Mouse (Mus musculus): ENCODE measurements around the gene Nol9. TPM values are rescaled to one million over a fixed set of nuclear protein-coding genes. Genes with fewer than 3 reads are reported as not detected.

Nol9 gene
- polyA plus RNA-seq, 1 experiment, result 8.0 TPM

GRCm38 (mm10) chr4:152086505-152087210, 47.5 kb downstream of the Nol9 start:
- Histone ChIP-seq H3K4me3 (ENCODE audit: control insufficient read depth, low read depth, low read length) (peak overlapping the region; percentile 86), H3K4me1 (ENCODE audit: control insufficient read depth, insufficient read depth, low read length) (peaks cover 31% of the 10 kb centered on the region), H3K36me3 (ENCODE audit: control insufficient read depth, insufficient read depth, low read length) (no peaks in the 10 kb centered on the region), H3K27me3 (ENCODE audit: control insufficient read depth, insufficient read depth, low read length) (no peaks in the 10 kb centered on the region), H3K27ac (ENCODE audit: control insufficient read depth, insufficient read depth, low read depth, low read length) (peak overlapping the region; percentile 56)
- no peak for TF ChIP-seq CTCF (IDR thresholded peaks at IDR 0.05; ENCODE audit: control insufficient read depth, insufficient read depth, insufficient replicate concordance, low read depth, low read length)
- TF ChIP-seq POLR2A (IDR thresholded peaks at IDR 0.05; ENCODE audit: control insufficient read depth, low read depth, low read length), result peak; percentile 44; the same call in 1 of the 2 replicates

GRCm38 (mm10) chr4:152087211-152088081, 48.3 kb downstream of the Nol9 start:
- TF ChIP-seq POLR2A (IDR thresholded peaks at IDR 0.05; ENCODE audit: control insufficient read depth, low read depth, low read length) (no peak), CTCF (IDR thresholded peaks at IDR 0.05; ENCODE audit: control insufficient read depth, insufficient read depth, insufficient replicate concordance, low read depth, low read length) (no peak)
- H3K27me3 ChIP-seq (ENCODE audit: control insufficient read depth, insufficient read depth, low read length), result no peaks in the 10 kb centered on the region
- peaks cover 32% of the 10 kb centered on the region for H3K4me1 ChIP-seq (ENCODE audit: control insufficient read depth, insufficient read depth, low read length)
- H3K36me3 ChIP-seq (ENCODE audit: control insufficient read depth, insufficient read depth, low read length), result no peaks in the 10 kb centered on the region
- H3K27ac ChIP-seq (ENCODE audit: control insufficient read depth, insufficient read depth, low read depth, low read length), result peak overlapping the region; percentile 56
- H3K4me3 ChIP-seq (ENCODE audit: control insufficient read depth, low read depth, low read length), result peak overlapping the region; percentile 86

GRCm38 (mm10) chr4:152088133-152088532, 49.0 kb downstream of the Nol9 start:
- no peaks in the 10 kb centered on the region for H3K36me3 ChIP-seq (ENCODE audit: control insufficient read depth, insufficient read depth, low read length)
- TF ChIP-seq CTCF (IDR thresholded peaks at IDR 0.05; ENCODE audit: control insufficient read depth, insufficient read depth, insufficient replicate concordance, low read depth, low read length) (no peak), POLR2A (IDR thresholded peaks at IDR 0.05; ENCODE audit: control insufficient read depth, low read depth, low read length) (no peak)
- H3K4me1 ChIP-seq (ENCODE audit: control insufficient read depth, insufficient read depth, low read length), result peaks cover 34% of the 10 kb centered on the region
- H3K27ac ChIP-seq (ENCODE audit: control insufficient read depth, insufficient read depth, low read depth, low read length), result 0 out of 2 replicates have a peak overlapping the region, but pooled peaks have one; percentile 40
- no peaks in the 10 kb centered on the region for H3K27me3 ChIP-seq (ENCODE audit: control insufficient read depth, insufficient read depth, low read length)
- no peak overlapping the region for H3K4me3 ChIP-seq (ENCODE audit: control insufficient read depth, low read depth, low read length)

- Histone ChIP-seq H3K27me3 (ENCODE audit: control insufficient read depth, insufficient read depth, low read length) (no peaks in the 10 kb centered on the region), H3K4me1 (ENCODE audit: control insufficient read depth, insufficient read depth, low read length) (peaks cover 33% of the 10 kb centered on the region), H3K4me3 (ENCODE audit: control insufficient read depth, low read depth, low read length) (no peak overlapping the region), H3K27ac (ENCODE audit: control insufficient read depth, insufficient read depth, low read depth, low read length) (0 out of 2 replicates have a peak overlapping the region, but pooled peaks have one; percentile 40), H3K36me3 (ENCODE audit: control insufficient read depth, insufficient read depth, low read length) (no peaks in the 10 kb centered on the region)
- TF ChIP-seq POLR2A (IDR thresholded peaks at IDR 0.05; ENCODE audit: control insufficient read depth, low read depth, low read length), result no peak
- no peak for TF ChIP-seq CTCF (IDR thresholded peaks at IDR 0.05; ENCODE audit: control insufficient read depth, insufficient read depth, insufficient replicate concordance, low read depth, low read length)
These were observed 49.5 kb downstream of the Nol9 start for GRCm38 (mm10) chr4:152088556-152089120.

- no peaks in the 10 kb centered on the region for H3K36me3 ChIP-seq (ENCODE audit: control insufficient read depth, insufficient read depth, low read length)
- peaks cover 26% of the 10 kb centered on the region for H3K4me1 ChIP-seq (ENCODE audit: control insufficient read depth, insufficient read depth, low read length)
- no peak overlapping the region for H3K4me3 ChIP-seq (ENCODE audit: control insufficient read depth, low read depth, low read length)
- no peak overlapping the region for H3K27ac ChIP-seq (ENCODE audit: control insufficient read depth, insufficient read depth, low read depth, low read length)
- no peaks in the 10 kb centered on the region for H3K27me3 ChIP-seq (ENCODE audit: control insufficient read depth, insufficient read depth, low read length)
- TF ChIP-seq POLR2A (IDR thresholded peaks at IDR 0.05; ENCODE audit: control insufficient read depth, low read depth, low read length) (no peak), CTCF (IDR thresholded peaks at IDR 0.05; ENCODE audit: control insufficient read depth, insufficient read depth, insufficient replicate concordance, low read depth, low read length) (no peak)
These were observed 51.1 kb downstream of the Nol9 start for GRCm38 (mm10) chr4:152090191-152090590.

DNA sequence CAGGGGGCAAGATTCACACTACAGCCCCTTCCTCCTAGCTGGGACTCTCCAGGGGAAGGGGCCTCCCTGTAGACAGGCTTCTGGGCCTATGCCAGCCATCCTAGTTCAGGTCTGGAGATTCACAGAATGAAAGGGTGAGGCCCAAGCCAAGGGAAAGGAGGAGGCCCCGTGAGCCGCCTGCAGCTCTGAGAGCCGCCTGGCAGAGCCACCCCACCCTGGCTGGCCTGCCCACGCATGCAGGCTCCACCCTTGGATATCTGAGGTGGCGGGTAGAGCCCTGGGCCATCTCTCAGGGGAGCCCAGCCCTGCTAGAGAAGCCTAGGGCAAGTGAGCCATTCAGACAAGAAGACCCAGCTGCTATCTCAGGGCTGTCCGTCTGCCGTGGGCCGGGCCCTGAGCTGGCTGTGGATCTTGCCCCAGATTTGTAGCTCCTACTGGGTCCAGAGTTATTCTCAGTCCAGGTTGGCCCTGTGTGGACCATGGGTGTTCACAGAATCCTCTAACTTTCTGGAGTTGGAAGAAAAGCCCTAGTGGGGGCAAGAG, 53.7 kb downstream of the Nol9 start:
- TF ChIP-seq CTCF (IDR thresholded peaks at IDR 0.05; ENCODE audit: control insufficient read depth, insufficient read depth, insufficient replicate concordance, low read depth, low read length) (no peak), POLR2A (IDR thresholded peaks at IDR 0.05; ENCODE audit: control insufficient read depth, low read depth, low read length) (no peak)
- no peaks in the 10 kb centered on the region for H3K27me3 ChIP-seq (ENCODE audit: control insufficient read depth, insufficient read depth, low read length)
- H3K4me3 ChIP-seq (ENCODE audit: control insufficient read depth, low read depth, low read length), result no peak overlapping the region
- H3K27ac ChIP-seq (ENCODE audit: control insufficient read depth, insufficient read depth, low read depth, low read length), result no peak overlapping the region; the same call in 1 of the 2 replicates
- peaks cover 13% of the 10 kb centered on the region for H3K4me1 ChIP-seq (ENCODE audit: control insufficient read depth, insufficient read depth, low read length)
- H3K36me3 ChIP-seq (ENCODE audit: control insufficient read depth, insufficient read depth, low read length), result no peaks in the 10 kb centered on the region

Data from testis, adult 2 months (tissue).